Mouse (Mus musculus) thymus, postnatal 25 days (tissue): Measurements from ENCODE around the gene Lck.
"Not testable (repeated sequence)": the region's sequence is repeated elsewhere in the genome, so short reads cannot be mapped to it uniquely, and the experiment has no call there.

Experiments
- DNase-seq: peaks from one replicate; pipeline ENCODE4 v3.0.0; 2022

Lck gene

DNA sequence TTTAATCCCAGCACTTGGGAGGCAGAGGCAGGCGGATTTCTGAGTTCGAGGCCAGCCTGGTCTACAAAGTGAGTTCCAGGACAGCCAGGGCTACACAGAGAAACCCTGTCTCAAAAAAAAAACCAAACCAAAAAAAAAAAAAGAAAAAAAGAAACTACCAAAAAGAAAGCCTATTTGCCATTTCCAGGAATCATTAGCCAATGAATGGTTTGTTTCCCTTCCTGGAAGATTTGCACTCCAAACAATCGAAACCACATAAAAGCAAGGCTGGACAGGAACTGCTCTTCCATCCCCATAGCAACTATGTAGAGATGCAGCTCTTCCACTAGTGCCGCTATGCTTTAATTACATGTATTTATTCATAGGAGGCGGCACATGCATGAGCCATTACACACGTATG, 18.9 kb downstream of the Lck start:
- not testable (repeated sequence) for DNase-seq

DNA sequence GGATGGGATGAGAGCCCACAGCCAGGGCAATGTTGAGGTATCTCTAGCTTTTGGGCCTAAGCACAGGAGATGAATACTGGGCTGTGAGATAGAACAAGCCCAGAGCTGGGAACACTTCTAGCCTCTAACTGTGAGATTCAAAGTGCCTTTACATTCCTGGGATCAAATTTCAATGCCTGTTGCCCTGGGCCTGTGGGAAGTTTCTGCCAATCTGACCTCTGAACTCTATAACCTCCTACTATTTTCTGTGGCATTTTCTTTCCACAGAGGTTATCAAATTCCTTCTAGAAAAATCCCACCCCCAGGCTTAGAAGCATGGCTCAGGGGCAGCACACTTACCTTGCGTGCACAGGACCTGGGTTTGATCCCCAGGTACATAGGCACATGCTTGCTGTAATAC, 23.1 kb downstream of the Lck start:
- no peak for DNase-seq

DNA sequence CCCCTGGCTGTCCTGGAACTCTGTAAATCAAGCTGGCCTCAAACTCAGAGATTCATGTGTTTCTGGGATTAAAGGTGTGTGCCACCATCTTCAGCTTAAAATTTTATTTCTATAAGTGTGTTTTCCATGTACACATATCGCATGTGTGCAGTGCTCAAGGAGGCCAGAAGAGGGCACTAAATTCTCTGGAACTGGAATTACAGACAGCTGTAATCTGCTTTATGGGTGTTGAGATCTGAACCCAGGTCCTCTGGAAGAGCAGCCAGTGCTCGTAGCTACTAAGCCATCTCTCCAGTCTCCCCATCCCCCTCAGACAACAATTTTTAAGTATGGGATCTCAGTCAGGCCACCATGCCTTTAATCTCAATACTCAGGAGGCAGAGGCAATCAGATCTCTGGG, 24.1 kb downstream of the Lck start:
- DNase-seq = peak; percentile 77

DNA sequence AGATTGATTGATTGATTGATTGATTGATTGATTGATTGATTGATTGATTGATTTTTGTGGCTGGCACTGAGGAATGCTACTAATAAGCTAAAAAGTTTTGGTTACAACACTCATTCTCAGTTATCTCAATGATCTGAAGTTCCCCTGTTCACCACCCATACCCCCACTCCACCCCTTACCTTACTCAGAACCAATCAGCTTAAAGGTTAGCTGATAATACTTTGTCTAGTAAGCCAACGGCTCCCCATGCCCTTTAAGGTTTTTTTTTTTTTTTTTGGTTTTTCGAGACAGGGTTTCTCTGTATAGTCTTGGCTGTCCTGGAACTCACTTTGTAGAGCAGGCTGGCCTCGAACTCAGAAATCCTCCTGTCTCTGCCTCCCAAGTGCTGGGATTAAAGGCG, 25.8 kb downstream of the Lck start:
- not testable (repeated sequence) for DNase-seq

DNA sequence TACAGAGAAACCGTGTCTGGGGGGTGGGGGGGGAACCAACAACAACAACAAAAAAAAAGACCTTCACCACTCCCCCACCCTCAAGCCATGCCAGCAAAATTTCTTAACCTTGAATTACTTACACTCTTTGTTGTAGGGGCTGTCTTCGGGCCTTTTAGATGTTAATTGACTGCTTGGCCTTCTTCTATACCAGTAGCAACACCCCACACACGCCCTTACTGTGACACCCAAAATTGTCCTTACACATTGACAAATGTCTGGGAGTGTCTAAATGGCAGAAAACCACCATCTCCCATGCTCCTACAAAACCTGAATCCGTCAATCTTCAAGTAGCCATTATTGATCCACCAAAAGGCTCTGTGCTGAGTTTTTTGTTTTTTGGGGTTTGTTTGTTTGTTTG, 29.3 kb downstream of the Lck start:
- no peak for DNase-seq

DNA sequence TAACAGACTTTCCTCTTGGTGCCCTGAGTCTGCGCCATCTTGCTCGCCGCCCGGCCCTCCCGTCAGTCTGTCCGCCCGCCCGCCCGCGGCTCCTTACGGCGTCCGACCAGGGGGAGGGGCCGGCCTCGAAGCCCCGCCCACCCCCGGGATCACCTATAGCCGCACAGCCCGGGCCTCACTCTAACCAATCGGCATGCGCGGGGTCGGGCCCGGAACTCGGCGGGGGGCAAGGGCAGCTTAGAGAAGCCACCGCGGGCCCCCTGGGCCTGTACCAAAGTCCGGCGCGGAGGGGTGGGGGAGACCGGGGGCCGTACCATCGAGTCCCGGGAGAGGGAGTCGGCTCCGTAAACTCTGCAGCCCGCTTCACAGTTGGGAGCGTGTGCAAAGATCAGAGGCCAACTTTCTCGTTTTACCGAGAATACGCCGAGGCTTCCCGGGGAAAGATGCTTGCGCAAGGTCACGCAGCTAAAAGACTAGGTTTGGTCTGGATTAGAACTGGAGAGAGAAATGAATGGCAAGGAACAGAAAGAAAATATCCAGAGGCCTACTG, 30.8 kb downstream of the Lck start, which contains the start of gene Hdac1:
Gene Hdac1 (minus strand): TSS at position 122 of the 550 bp plus-strand sequence.
- DNase-seq = peak; percentile 98

DNA sequence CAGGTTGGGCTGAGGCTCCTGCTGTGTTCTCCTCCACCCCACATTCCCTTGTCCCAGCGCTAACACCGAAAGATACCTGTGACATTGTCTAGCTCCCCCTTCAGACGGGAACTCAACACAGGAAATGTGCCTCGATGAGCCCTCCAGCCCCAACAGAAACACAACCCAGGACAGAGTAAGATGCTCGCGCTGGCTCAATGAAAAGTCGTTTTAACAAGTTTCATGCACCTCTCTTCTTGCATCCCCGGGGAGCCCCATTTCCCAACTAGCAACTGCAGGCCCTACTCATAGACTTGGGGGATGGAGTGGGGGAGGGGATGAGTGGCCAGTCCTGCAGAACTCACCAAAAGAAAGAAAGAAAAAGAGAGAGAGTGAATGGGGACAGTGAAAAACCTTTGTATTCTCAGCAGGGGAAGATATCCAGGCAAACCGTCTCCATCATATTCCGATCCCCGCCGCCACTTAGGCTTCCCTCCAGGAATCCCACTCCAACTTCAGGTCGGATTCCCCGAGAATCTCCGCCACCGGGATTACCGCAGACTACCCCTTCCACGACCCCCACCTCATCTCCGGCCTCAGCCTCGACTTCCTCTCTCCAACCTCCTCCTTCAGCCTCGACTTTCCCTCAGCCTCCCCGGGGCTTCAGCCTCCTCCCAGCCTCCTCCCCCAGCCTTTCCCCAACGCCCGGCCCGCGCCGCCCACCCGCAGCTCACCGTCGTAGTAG, 31.4 kb downstream of the Lck start:
- peak; percentile 62 for DNase-seq

DNA sequence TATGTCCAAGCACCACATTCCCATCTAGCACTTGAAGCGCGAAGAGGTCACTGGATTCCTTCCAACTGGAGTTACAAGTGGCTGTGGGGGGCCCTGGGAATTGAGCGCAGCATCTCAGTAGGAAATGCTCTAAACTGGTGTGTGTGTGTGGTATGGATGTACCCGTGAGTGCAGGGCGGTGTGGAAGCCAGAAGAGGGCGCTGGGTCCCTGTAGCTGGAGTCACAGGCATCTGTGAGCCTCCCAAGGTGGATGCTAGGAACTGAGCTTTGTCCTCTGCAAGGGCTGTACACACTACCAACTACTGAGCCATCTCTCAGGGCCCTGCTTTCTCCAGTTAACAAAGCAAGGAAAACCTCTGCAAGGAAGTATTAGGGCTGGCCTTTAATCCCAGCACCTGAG, 33.4 kb downstream of the Lck start:
- peak; percentile 63 for DNase-seq

DNA sequence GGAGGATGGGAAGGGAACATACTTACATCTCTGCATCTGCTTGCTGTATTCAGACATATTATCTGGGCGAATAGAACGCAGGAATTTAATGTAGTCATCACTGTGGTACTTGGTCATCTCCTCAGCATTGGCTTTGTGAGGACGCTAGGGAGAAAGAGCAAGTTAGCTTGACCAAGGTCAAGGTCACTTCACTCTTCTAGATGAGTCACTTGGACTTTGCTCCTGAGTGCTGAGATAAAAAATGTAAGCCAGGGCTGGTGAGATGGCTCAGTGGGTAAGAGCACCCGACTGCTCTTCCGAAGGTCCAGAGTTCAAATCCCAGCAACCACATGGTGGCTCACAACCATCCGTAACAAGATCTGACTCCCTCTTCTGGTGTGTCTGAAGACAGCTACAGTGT, 44.5 kb downstream of the Lck start:
- DNase-seq = not testable (repeated sequence)

DNA sequence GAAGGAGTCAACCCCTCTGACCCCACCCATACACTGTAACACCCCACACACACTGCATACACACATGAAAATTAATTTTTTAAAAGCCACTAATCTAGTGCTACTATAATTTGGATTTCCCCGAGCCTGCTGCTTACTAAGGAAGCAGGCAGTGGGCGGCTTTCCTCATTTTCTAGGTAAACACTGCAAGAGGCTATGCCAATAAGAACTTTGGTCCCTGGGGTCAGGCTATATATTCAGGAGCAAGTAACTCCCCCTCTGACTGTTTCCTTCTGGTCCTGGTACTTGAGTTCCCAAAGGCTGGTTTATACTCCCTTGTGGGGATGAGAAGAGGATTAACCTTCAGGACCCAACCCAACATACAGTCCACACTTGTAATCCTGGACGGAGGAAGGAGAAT, 47.6 kb downstream of the Lck start:
- DNase-seq = no peak

DNA sequence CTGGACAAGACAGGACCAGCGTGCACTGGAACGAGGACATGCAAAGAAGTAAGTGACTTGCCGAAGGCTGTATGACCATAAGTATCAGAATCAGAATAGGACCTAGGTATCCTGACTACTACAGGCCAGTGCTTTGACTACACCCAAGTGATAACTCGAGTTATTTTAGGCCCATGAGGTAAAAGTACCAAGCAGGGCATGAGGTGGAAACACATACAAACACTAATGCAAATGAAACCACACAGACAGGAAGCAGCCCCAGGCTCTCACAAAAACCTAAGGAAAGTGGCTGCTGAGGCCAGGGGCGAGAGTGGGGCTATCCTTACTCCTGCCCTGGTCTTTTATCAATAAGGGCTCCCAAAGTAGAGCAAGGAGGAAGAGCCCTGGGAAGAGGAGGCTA, 48.1 kb downstream of the Lck start:
- DNase-seq = no peak

DNA sequence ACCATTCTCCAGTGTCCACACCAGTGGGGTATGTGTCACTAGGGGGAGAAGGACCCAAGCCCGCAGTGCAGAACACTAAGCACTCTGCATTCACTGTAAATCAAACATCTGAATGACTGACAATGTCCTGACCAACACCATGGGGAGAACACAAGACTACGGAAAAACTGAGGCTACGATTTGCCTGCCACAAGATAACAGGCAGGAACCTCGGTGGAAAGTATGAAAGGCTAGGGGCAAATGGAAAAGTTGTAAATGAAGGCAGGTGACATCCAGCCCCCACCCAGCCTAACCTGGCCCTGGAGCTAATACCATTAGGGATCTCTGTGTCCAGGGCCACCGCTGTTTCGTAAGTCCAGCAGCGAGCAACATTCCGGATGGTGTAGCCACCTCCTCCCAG, 54.9 kb downstream of the Lck start:
- no peak for DNase-seq

DNA sequence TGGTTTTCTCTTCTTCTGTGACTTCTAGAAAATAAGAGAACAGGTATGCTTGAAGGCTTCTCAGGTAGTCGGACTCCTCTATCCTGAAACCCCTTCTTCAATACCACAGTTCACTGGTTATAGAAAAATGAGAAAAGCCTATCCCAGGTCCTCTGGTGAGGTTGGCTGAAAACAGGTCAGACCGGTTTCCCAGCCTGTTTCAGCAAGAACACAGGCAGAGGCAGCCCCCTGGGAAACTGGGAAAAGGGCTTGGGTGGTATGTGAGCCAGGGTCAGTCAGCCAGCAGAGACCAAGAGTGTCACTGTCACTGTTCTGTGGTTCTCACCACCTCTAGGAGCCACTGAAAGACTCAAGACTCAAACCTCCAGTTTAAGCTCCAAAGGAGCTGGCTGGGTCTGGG, 56.5 kb downstream of the Lck start:
- DNase-seq = no peak

DNA sequence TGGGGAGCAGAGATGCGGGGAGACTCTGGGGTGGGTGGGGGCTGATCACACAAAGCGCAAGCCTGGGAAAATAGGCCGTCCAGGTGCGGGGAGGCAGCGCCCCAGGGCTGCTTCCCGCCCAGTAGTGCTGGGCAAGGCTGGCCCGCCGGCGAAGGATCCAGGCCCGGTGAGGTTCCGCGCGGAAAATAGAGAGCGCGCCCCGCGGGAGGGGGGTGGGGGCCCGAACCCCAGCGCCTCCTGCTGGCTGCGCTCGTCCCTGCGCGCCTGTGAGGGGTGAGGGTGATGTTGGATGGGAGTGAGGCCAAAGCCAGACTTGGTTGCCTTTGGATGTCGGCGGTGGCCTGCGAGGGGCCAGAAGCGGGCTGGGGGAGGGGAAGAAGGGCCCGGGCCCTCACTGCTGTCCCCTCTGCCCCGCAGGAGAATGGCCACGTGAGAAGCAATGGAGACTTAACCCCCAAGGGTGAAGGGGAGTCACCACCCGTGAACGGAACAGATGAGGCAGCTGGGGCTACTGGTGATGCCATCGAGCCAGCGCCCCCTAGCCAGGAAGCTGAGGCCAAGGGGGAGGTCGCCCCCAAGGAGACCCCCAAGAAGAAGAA, 59.0 kb downstream of the Lck start:
- peak; percentile 81 for DNase-seq

DNA sequence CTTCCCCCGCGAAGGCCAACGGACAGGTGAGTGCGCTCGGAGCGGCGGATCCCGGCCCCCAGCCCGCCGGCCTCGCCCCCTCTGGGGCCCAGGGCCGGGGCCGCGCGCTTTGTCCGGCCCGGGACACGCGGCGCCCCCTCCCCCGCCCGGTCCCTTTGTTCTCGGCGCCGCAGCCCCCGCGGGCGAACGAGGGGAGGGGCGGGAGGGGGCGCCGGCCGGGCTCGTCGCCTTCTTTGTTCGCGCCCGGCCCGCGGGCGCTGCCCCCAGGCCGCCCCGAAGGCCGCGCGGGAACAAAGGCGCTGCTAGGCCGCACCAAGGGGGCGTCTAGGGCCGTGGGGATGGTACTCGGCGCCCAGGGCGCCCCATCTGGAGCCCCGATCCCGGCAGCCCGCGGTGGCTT, 59.5 kb downstream of the Lck start:
- no peak for DNase-seq

DNA sequence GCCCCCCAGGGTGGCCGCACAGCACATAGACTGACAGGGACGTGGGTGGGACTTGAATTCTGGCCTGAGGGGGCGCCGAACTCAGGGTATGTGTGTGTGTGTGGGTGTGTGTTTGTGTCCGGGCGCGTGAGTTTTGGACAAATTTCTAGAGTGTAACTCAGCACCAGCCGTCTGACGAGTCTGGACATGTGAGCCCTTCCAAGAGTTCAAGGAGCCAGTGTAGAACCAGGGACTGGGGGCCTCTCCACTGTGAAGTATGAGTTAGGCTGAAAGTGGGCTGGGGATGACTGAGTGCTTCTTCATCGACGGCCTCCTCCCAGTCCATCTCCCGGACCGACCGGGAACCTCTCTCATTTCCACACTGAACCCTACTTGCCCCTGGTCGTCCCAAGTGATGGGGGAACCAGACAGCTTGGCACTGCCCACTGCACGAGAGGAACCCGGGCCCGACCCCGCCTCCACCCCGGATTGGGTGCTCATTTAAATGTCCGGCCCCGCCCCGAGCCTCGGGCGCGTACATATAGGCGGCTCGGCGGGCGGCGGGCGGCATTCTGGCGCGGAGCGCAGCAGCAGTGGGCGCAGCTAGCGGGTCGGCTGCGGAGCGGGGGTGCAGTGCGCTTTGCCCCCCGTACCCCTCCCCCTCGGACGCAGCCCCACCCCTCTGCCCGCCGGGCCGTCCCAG, 60.2 kb downstream of the Lck start, which contains the start of gene Marcksl1:
Gene Marcksl1 (plus strand): TSS at position 496 of the 682 bp plus-strand sequence.
- peak; percentile 95 for DNase-seq

DNA sequence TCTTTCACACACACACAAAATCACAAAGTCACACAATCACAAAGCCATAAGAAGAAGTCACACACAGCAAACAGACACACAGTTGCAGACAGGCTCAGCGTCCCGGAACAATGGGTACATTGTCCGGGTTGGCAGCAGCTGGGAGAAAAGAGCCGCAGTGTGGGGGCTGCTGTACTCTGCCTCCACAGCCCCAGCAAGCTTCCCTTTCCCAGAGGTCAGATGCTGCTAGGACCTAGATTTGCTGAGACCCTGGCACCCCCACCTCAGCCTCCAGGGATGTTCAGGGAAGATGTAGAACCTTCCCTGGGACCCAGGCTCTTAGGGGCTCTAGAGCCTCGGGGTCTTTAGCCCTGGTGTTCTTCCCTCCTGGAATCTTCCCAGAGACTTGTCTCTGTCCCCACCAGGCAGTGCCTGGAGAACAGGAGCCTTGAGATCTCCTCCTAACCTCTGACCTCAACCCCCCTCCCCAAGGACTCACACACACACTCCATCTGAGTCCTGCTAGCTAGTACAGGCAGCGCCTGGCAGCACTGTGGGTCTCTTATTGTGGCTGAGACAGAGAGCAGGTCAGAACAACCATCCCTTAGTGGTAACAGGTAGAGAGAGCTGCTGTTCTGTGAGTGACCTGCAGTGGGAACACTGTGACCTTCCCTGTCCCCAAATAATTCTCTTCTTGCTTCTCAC, 61.9 kb downstream of the Lck start:
- DNase-seq = no peak

DNA sequence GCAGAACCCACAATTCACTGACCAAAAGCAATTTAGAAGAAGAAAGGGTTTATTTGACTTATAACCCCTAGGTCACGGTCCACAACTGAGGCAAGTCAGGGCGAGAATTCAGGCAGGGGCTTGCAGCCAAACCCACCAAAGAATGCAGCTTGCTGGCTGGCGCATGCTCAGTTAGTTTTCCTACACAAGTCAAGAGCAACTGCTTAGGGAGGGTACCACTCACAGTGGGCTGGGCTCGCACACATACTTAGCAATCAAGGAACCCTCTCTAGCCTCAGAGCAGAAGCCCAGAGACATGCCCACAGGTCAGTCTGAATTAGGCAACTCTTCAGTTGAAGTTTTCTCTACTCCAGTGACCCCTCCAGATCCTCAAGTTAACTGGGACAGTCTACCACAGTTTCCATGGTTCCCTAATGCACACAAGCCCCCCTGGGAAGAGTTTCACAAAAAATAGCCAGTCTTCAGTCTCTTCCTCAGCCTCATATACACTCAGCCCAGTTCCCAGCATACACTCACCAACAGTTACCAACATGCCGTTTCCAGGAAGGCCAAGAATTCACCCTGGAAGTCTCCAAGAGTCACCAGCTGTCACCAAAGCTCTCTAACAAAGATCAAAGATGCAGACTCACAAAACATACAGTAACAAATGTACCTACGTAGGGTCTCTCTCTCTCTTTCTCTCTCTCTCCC, 62.6 kb downstream of the Lck start:
- DNase-seq = no peak

DNA sequence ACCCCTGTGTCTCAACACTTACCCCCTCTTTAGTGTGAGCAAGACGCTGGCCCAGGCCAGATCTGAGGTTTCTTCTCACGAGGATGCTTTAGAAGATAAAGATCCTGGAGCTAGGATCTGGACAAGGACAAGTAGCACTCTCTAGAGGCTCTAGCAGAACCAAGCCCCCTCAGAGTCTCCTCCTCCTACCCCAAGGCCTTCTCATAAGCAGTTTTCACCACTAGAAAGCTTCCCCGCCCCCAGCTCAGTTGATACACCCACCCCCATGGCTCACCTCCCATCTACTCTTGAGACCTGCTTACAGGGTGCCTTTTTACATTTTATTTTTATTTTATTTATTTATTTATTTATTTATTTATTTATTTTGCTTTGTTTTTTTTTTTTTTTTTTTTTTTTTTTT, 63.8 kb downstream of the Lck start:
- no peak for DNase-seq

DNA sequence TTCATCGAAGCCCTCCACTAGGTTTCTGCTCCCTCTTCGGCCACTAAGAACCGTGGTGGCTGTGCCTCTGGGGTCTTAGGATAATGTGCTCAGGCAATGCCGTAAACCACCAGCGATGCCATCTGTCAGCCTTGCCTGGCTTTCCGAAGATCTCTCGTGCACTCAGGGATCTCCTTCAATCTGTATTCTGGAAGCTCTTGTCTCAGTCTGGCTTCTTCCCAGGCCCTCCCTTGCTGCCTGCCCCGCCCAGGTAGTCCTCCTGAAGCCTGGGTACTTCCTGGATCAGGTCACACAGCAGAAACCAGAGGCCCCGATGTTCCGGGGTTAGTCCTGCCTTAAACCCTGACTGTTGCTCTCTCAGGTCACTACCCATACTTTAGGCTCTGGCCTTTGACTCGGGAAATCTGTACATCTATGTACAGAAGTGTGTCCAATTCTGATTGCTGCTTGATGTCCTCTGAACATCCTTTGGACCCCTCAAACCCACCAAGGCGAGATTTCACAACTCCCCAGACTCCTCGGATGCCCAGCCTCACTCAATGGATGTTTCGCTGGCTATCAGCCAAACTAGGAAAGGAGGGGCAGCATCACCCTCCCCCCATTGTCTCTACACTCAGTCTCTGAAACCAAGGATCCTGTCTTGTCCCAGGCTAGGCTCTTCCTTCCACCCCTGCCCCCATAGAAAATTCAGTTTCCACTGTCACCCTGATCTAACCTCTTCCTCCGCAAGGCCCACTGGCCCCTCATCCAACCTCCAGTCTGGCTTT, 64.4 kb downstream of the Lck start:
- DNase-seq = no peak

DNA sequence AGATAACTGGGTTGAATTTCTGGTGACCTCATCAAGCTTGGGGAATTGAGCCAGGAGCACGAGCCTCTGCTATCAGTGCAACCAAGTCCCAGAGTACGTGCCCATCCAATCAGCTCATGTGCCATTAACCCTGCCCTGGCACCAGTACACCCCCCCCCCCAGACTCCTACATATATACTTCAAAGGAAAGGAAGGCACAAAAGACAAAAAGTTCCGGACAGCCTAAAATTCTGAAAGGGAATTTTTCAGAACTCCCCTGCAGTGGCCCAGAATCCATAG, 65.3 kb downstream of the Lck start:
- no peak for DNase-seq
